Mouse (Mus musculus): ENCODE results near the gene Tbc1d14. TPM values are rescaled to one million over a fixed set of nuclear protein-coding genes. Genes with fewer than 3 reads are reported as not detected.

The Tbc1d14 gene
- polyA plus RNA-seq, 1 experiment from 2014 or later = 67.5 TPM

DNA sequence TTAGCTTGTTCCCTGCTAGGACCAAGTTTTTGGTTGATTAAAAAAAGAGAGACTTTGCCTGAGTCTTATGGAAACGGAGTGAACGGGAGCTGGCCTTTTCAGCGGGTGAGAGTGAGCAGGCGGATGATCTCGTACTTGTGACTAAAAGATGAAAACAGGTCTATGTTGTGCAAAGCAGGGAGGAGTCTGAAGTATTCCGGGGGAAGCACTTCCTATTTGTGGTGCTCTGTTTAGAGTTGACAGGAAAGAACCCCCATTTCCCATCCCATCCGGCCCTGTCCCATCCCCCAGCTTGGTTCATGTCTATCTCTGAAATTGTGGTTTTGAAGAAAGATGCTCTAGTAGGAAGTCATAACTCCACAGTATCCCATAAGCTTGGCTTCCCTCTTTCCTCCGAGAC is 127.2 kb downstream of the Tbc1d14 start:
- Histone ChIP-seq H3K4me2 (peak overlapping the region; percentile 98), H3K9ac (peak overlapping the region; percentile 85), H3K27ac (replicated peaks) (no peak overlapping the region), H3K4me3 (peak overlapping the region; percentile 96), H3K9me3 (no peaks in the 10 kb centered on the region), H3K4me1 (replicated peaks) (peaks cover 22% of the 10 kb centered on the region), H3K36me3 (peaks cover 21% of the 10 kb centered on the region), H3K27me3 (no peaks in the 10 kb centered on the region)
- 37% methylated on average over 8 of the region's 8 CpGs for WGBS
- ATAC-seq (ENCODE audit: low FRiP score, low read depth) = no peak

DNA sequence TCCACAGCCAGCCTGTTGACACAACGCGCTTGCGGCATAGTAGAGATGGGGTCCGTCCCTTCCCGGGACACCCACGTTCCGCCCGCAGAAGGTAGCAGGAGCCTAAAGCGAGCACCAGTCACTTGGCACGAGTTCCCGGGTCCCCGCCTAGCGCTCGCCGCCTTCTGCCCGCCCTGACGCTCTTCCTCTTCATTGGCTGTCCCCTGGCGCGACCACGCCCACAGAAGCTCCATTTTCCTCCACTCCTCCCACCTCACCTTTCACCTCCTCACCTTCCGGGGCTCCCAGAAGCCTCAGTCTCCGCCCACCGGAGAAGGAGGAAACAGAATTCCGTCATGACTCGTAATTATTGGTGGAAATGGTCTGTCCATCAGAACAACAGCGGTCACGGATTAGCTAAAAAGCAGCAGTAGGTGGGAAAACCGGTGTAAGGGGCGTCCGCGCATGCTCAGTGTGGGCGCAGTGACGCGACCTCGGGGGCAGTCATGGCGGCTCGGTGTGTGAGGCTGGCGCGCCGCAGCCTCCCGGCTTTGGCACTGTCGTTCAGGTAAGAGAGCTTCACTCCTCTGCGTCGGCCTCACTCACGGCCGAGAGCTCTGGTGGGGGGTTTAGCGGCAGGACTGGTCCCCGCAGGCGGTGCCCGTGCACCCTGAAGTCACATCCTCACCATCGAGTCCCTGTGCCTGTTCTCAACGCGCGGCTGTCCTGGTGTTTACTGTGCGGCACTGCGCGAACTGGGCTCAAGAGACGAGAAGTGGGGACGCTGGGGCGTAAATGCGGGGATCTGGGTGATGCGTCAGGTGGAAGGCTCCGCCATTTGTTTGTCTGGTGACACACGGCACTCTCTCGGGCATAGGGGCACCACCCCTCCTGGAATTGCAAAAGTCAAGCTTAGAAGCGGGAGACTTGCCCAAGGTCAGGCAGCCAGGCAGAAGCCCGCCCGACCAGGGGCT is 128.1 kb downstream of the Tbc1d14 start, which contains the start of gene Grpel1:
TSS of gene Grpel1 (plus strand) at position 290 of the 953 bp plus-strand sequence.
- H3K9me3 ChIP-seq = no peaks in the 10 kb centered on the region
- H3K4me3 ChIP-seq = peak within 1 kb of the TSS; percentile 96
- peaks cover 12% of the 10 kb centered on the region for H3K36me3 ChIP-seq
- peak; percentile 98 for ATAC-seq (ENCODE audit: low FRiP score, low read depth)
- under 1% methylated on average over 68 of the region's 68 CpGs for WGBS
- H3K4me1 ChIP-seq (replicated peaks) = peaks cover 22% of the 10 kb centered on the region
- H3K27me3 ChIP-seq = no peaks in the 10 kb centered on the region
- peak within 1 kb of the TSS; percentile 77 for H3K27ac ChIP-seq (replicated peaks)
- H3K4me2 ChIP-seq = peak within 1 kb of the TSS; percentile 98
- H3K9ac ChIP-seq = peak within 1 kb of the TSS; percentile 85

DNA sequence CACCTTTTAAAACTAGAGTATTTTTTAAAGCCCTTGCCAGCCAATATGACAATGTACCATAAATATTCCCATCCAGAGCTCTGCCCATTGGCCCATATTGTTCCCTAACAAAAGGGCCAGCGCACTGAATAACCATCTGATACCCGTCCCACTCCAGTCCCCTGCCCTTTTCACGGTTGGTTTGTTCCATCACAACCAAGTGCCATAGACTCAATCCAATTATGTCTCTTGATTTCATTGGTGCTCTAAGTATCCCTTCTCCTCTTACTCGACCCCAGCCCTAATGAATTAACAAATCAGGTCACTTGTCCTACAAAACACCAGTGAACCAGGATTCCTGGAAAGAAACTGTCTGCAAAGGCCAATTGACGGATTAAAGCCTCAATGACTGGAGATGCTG is 129.7 kb downstream of the Tbc1d14 start:
- H3K4me2 ChIP-seq = no peak overlapping the region
- H3K27ac ChIP-seq (replicated peaks) = no peak overlapping the region
- ATAC-seq (ENCODE audit: low FRiP score, low read depth) = no peak
- peaks cover 22% of the 10 kb centered on the region for H3K4me1 ChIP-seq (replicated peaks)
- no peak overlapping the region for H3K4me3 ChIP-seq
- 24% methylated on average over 5 of the region's 5 CpGs for WGBS
- no peaks in the 10 kb centered on the region for H3K27me3 ChIP-seq
- no peaks in the 10 kb centered on the region for H3K9me3 ChIP-seq
- no peak overlapping the region for H3K9ac ChIP-seq
- H3K36me3 ChIP-seq = no peaks in the 10 kb centered on the region

DNA sequence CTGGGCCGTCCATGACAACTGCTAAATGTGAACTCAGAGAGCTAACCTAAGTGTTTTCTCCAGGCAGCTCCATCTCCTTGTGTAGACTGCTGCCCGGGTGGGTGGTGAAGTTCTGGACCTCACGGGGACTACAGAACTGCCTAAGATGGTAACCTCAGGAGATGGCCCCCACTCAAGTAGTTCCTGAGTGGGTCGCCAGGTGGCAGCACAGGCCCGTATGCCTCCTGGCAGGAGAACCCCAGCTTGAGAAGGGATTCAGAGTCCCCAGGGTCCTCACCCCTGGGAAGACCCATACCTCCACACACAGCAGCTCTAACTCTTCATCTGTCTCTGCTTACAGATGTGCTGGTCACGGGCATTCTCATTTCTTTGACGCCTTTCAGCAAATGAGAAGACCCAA is 130.3 kb downstream of the Tbc1d14 start:
- H3K9ac ChIP-seq = no peak overlapping the region
- no peaks in the 10 kb centered on the region for H3K36me3 ChIP-seq
- no peak overlapping the region for H3K4me2 ChIP-seq
- H3K27ac ChIP-seq (replicated peaks) = no peak overlapping the region
- 19% methylated on average over 7 of the region's 7 CpGs for WGBS
- no peak overlapping the region for H3K4me3 ChIP-seq
- H3K27me3 ChIP-seq = no peaks in the 10 kb centered on the region
- no peaks in the 10 kb centered on the region for H3K9me3 ChIP-seq
- peaks cover 22% of the 10 kb centered on the region for H3K4me1 ChIP-seq (replicated peaks)
- no peak for ATAC-seq (ENCODE audit: low FRiP score, low read depth)

DNA sequence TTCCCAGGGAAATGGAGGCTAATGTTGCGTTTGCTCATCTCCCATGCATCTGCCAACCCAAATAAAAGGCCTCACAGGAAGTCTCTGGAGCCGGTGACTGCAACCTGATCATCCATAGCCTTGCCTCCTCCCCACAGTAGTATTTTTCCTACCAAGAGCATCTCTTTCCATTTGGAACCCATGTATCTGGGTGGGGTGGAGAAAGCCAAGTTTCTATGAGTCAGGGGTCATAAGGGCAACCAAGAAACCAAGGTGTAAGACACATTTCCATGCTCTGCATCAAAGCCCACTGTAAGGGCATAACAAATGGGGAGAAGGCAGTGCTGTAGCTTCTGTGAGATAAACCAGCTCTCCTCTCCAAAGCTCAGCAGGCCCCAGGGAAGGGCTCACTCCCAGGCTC is 131.8 kb downstream of the Tbc1d14 start:
- Histone ChIP-seq H3K36me3 (no peaks in the 10 kb centered on the region), H3K4me3 (no peak overlapping the region), H3K9ac (no peak overlapping the region), H3K27me3 (no peaks in the 10 kb centered on the region), H3K27ac (replicated peaks) (no peak overlapping the region), H3K4me1 (replicated peaks) (peaks cover 16% of the 10 kb centered on the region), H3K4me2 (no peak overlapping the region), H3K9me3 (no peaks in the 10 kb centered on the region)
- WGBS = 75% methylated on average over 2 of the region's 2 CpGs
- ATAC-seq (ENCODE audit: low FRiP score, low read depth) = no peak

DNA sequence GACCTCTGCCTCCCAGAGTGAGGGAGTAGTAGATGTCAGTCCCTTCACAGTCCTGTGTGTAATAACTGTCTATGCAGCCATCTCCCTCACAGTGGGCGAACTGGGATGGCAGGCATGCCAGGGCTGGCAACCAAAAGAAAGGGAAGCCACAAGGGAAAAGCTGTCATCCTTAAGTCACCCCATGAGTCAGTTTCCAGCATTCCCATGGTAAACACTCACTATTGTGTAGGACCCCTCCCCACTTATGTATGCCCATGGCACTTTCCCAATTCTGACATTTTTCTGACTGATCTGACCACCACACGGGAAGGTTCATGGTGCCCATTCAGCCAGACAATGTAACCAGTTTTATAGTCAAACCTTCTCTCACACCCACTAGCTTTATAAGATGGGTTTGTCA is 132.4 kb downstream of the Tbc1d14 start:
- no peaks in the 10 kb centered on the region for H3K27me3 ChIP-seq
- no peak overlapping the region for H3K4me3 ChIP-seq
- H3K36me3 ChIP-seq = no peaks in the 10 kb centered on the region
- no peak overlapping the region for H3K9ac ChIP-seq
- H3K9me3 ChIP-seq = no peaks in the 10 kb centered on the region
- no peak for ATAC-seq (ENCODE audit: low FRiP score, low read depth)
- H3K4me1 ChIP-seq (replicated peaks) = peaks cover 11% of the 10 kb centered on the region
- H3K27ac ChIP-seq (replicated peaks) = no peak overlapping the region
- WGBS = 88% methylated on average over 2 of the region's 2 CpGs
- H3K4me2 ChIP-seq = no peak overlapping the region

DNA sequence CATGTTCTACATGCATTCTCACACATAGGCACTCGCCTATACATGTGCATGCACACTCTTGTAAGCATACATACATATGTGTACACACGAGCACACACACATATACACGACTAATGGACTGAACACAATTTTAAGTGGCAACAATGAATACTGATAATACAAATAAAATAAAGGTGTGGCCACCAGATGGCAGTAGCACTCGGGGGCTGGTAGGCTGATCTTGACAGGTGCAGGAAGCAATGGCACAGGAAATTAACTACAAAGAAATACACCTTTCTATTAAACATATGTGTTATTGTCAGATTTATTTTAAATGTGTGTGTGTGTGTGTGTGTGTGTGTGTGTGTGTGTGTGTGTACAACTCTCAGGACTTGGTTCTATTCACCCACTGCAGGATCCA is 134.2 kb downstream of the Tbc1d14 start:
- Histone ChIP-seq H3K4me1 (replicated peaks) (peaks cover 2% of the 10 kb centered on the region), H3K36me3 (no peaks in the 10 kb centered on the region), H3K27me3 (no peaks in the 10 kb centered on the region), H3K4me3 (no peak overlapping the region), H3K9ac (no peak overlapping the region), H3K4me2 (no peak overlapping the region), H3K27ac (replicated peaks) (no peak overlapping the region), H3K9me3 (no peaks in the 10 kb centered on the region)
- WGBS = 13% methylated on average over 4 of the region's 4 CpGs
- no peak for ATAC-seq (ENCODE audit: low FRiP score, low read depth)

DNA sequence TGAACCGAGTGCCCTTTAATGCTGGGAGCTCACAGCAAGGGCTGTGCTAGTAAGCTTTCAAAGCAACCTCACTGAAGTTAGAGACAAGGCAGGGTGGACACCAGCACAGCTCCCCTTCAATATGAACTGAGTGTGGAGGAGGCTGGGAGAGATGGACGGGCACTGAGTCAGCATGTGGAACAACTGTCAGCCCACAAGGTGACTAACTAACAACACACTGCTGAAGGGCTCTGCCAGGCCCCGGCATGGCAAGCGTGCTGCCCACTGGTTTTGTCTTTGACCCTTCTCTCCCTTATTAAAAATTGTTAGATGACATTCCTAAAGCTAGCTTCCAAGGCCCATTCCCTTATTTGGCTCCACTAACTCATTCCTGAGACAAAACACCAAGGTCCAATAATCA is 135.4 kb downstream of the Tbc1d14 start:
- Histone ChIP-seq H3K4me1 (replicated peaks) (no peaks in the 10 kb centered on the region), H3K4me3 (no peak overlapping the region), H3K4me2 (no peak overlapping the region), H3K36me3 (no peaks in the 10 kb centered on the region), H3K27me3 (no peaks in the 10 kb centered on the region), H3K9me3 (no peaks in the 10 kb centered on the region), H3K9ac (no peak overlapping the region), H3K27ac (replicated peaks) (no peak overlapping the region)
- 81% methylated on average over 4 of the region's 4 CpGs for WGBS
- no peak for ATAC-seq (ENCODE audit: low FRiP score, low read depth)

DNA sequence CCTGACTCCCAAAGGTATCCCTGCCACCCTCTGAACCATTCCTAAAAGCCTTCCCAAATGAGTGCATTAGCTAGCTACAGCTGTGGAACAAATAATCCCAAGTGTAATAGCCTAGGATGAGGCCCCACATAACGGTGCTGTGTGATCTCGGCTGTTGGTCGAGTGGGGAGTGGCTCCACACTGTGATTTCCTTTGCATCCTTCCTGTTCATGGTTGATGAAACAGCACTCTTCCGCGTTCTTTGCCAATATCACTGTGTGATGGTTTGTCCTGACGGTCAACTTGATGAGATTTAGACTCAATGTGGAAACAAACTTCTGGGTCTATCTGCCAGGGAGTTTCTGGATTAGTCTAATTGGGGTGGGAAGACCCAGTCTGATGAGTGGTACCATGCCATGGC is 140.3 kb downstream of the Tbc1d14 start:
- WGBS = 83% methylated on average over 6 of the region's 6 CpGs
- no peak overlapping the region for H3K4me3 ChIP-seq
- H3K9me3 ChIP-seq = no peaks in the 10 kb centered on the region
- no peak overlapping the region for H3K4me2 ChIP-seq
- H3K36me3 ChIP-seq = no peaks in the 10 kb centered on the region
- ATAC-seq (ENCODE audit: low FRiP score, low read depth) = no peak
- H3K4me1 ChIP-seq (replicated peaks) = no peaks in the 10 kb centered on the region
- no peak overlapping the region for H3K9ac ChIP-seq
- H3K27ac ChIP-seq (replicated peaks) = no peak overlapping the region
- H3K27me3 ChIP-seq = no peaks in the 10 kb centered on the region

DNA sequence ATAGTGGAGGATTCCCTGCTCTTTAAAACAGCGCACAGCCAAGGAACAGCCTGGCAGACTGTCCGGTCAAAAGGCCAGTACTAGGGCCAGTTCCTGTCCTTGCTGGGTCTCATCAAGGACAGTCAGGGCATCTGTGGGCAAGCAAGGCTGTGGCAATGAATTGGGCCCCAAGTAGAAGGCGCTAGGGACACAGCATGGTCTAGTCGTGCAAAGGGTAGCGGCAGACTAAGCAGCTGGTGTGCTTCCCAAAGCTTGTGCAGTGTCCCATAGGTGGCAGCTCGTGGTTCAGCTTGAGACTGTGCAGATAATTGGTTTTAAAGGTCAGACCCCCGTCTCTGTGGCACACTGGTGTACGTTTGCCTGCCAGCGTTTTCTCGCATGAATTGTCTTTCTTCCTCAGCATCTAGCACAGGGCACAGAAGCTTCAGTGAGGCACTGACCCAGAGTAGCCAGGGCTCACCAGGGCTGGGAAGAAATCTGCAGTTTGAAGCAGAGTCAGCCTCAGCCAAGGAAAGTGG is 141.1 kb downstream of the Tbc1d14 start:
- 56% methylated on average over 10 of the region's 10 CpGs for WGBS
- Histone ChIP-seq H3K36me3 (no peaks in the 10 kb centered on the region), H3K4me2 (no peak overlapping the region), H3K27me3 (no peaks in the 10 kb centered on the region), H3K9ac (no peak overlapping the region), H3K9me3 (no peaks in the 10 kb centered on the region), H3K27ac (replicated peaks) (no peak overlapping the region), H3K4me1 (replicated peaks) (no peaks in the 10 kb centered on the region), H3K4me3 (no peak overlapping the region)
- ATAC-seq (ENCODE audit: low FRiP score, low read depth) = no peak

DNA sequence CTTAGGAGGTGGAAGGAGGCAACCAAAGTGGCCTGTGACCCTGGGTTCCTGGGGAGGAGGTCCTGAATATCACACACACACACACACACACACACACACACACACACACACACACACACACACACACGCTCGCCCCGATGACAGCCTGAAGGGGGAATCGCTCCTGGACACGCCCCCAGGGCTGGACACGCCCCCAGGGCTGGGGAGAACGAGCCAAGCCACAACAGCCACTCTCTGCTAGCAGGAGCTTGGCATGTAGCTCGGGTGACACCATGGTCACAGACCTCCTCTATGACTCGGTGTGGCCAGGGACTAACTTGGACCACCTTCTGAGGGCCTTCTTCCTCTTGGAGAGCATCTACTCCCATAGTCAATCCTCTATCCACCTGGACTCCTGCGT is 142.0 kb downstream of the Tbc1d14 start:
- WGBS = 25% methylated on average over 7 of the region's 10 CpGs
- no peak overlapping the region for H3K4me2 ChIP-seq
- H3K9ac ChIP-seq = no peak overlapping the region
- H3K4me1 ChIP-seq (replicated peaks) = no peaks in the 10 kb centered on the region
- no peak overlapping the region for H3K4me3 ChIP-seq
- no peak for ATAC-seq (ENCODE audit: low FRiP score, low read depth)
- H3K27ac ChIP-seq (replicated peaks) = no peak overlapping the region
- no peaks in the 10 kb centered on the region for H3K9me3 ChIP-seq
- H3K36me3 ChIP-seq = no peaks in the 10 kb centered on the region
- H3K27me3 ChIP-seq = no peaks in the 10 kb centered on the region

DNA sequence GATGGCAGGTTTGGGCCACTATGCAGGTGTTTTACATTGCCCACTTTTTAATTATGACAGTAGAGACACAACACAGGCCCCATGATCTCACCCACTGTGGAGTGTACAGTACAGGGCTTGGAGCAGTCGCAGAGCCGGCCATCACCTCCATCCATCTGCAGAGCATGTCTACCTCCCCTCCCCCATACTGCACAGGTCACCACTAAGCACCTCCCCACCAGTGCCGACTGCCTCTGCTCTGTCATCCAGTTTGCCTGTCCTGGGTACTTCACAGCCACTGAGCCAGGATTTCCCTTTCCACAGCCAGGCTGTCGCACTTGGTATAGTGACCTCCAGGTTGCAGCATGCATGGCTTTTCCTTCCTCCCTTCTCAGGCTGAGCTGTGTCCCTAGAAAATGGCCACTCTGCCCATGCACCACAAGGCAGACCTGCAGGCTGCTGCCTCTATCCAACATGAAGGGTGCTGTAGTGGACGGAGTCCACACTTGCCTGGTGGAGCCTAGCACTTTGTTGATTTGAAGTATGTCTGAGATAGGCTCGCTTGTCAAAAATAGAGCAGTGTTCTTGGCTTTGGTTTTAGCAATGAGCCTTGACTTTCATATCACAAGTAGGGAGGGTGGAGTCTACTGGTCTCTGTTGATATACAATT is 143.2 kb downstream of the Tbc1d14 start:
- no peak overlapping the region for H3K27ac ChIP-seq (replicated peaks)
- H3K4me2 ChIP-seq = no peak overlapping the region
- peaks cover 7% of the 10 kb centered on the region; the same call in 1 of the 2 replicates for H3K4me1 ChIP-seq (replicated peaks)
- no peaks in the 10 kb centered on the region for H3K27me3 ChIP-seq
- H3K36me3 ChIP-seq = no peaks in the 10 kb centered on the region
- H3K4me3 ChIP-seq = no peak overlapping the region
- WGBS = 83% methylated on average over 6 of the region's 6 CpGs
- no peaks in the 10 kb centered on the region for H3K9me3 ChIP-seq
- no peak overlapping the region for H3K9ac ChIP-seq
- no peak for ATAC-seq (ENCODE audit: low FRiP score, low read depth)
